Mouse (Mus musculus) bone marrow macrophage, adult 2 months (primary cell): ENCODE measurements around the gene Tpk1.

Experiments
- CTCF ChIP-seq: IDR thresholded peaks from 2 replicates; pipeline ENCODE4 v1.5.1; 2012; ENCODE audit warnings: low read depth, mild to moderate bottlenecking, low read length, moderate library complexity
- POLR2A ChIP-seq: IDR thresholded peaks from 2 replicates; pipeline ENCODE4 v1.6.1; 2012; ENCODE audit warnings: mild to moderate bottlenecking, low read depth, low read length, borderline replicate concordance

- no peak for TF ChIP-seq POLR2A
- no peak for TF ChIP-seq CTCF
Observed at GRCm38 (mm10) chr6:43667681-43668080, 1.6 kb upstream of the Tpk1 start.
